Mouse (Mus musculus): Measurements from ENCODE around the gene Adamts8. TPM values are rescaled to one million over a fixed set of nuclear protein-coding genes. Genes with fewer than 3 reads are reported as not detected.
A peak's percentile ranks its signal among the peaks of the same experiment; 100 is the strongest.

Gene Adamts8
- polyA plus RNA-seq, 1 experiment from 2014 or later, result 8.8 TPM

DNA sequence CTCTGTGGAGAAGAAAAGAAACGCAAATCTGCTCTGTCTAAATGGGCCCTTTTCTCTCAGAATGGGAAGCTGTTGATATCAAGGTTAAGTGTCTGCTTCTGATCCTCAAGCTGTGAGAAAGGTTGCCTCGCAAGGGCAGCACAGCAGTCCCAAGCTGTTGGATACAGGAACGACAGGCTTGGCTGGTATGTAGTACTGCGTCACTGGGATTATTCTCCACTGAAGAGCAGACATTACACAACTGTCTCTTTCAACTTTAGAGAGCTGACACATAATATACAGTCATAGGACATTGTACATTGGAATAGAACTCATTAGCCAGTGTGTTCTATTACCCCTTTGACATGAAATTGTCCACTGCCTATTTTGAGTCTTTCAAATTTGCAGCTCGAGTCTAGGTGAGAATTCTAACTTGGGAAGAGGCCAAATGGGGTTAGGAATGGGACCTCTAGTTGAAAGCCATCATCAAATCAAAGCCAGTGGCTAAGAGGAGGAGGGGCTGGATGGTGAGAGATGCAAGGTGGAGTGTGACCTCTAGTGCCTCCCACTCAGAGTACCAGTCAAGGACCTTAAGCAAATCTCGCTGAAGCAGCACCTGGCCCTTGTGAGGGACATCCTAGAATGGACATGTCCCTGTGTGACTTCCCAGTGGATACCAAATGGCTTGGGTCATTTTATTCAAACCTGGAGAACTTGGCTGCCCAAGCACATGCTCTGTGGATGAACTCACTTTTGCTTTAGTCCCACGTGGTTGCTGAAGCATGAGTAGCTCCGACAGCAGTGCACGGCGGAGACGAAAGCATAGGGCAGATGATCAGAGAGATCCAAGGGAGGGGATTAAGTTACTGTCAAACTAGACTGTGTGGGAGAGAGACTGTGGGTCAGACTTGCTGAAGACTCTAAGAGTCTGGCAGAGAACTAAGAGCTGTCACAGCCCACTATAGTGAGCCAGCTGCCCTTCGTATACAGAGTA, 54.5 kb downstream of the Adamts8 start:
- WGBS, result 51% methylated on average over 12 of the region's 12 CpGs
- Histone ChIP-seq H3K36me3 (ENCODE audit: control insufficient read depth, insufficient read depth, low read length) (no peaks in the 10 kb centered on the region), H3K4me3 (ENCODE audit: low read depth, low read length) (no peak overlapping the region), H3K4me2 (replicated peaks; ENCODE audit: low read depth) (no peak overlapping the region), H3K27ac (replicated peaks) (no peak overlapping the region), H3K9ac (ENCODE audit: low read length) (no peak overlapping the region), H3K9me3 (ENCODE audit: control insufficient read depth, low read length) (no peaks in the 10 kb centered on the region), H3K4me1 (replicated peaks; ENCODE audit: control insufficient read depth, insufficient read depth) (no peaks in the 10 kb centered on the region), H3K27me3 (ENCODE audit: control insufficient read depth, insufficient read depth, low read length) (no peaks in the 10 kb centered on the region)
- TF ChIP-seq CTCF (IDR thresholded peaks at IDR 0.05; ENCODE audit: low read depth) (no peak), EP300 (optimal IDR thresholded peaks at IDR 0.05) (no peak)
- ATAC-seq (ENCODE audit: low FRiP score, low TSS enrichment) (peak; percentile 76), DNase-seq (ENCODE audit: low spot score) (peak; percentile 17)

DNA sequence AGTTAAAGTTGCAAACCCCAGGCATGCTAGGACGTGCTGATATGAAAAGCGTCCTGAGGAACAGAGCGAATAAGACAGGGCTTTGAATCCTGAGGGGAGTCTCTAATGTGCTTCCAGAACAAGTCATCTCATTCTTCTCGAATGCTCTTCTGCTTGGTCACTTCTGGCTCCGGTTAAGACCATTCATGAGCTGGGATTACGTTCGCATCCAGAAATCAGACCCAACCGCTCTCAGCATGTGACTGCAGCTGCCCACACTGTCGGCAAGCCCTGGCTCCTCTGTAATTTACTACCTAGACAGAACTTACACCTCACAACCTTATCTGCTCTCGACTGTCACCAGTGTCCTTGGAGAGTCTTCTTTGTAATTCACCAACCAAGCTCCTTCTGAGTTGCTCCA, 58.3 kb downstream of the Adamts8 start:
- H3K27ac ChIP-seq (replicated peaks), result no peak overlapping the region
- TF ChIP-seq EP300 (optimal IDR thresholded peaks at IDR 0.05), result no peak
- TF ChIP-seq CTCF (IDR thresholded peaks at IDR 0.05; ENCODE audit: low read depth), result no peak
- no peaks in the 10 kb centered on the region for H3K4me1 ChIP-seq (replicated peaks; ENCODE audit: control insufficient read depth, insufficient read depth)
- whole genome bisulfite sequencing, result 61% methylated on average over 10 of the region's 10 CpGs
- H3K4me2 ChIP-seq (replicated peaks; ENCODE audit: low read depth), result no peak overlapping the region
- no peak overlapping the region for H3K9ac ChIP-seq (ENCODE audit: low read length)
- DNase-seq (ENCODE audit: low spot score) (no peak), ATAC-seq (ENCODE audit: low FRiP score, low TSS enrichment) (no peak)
- H3K4me3 ChIP-seq (ENCODE audit: low read depth, low read length), result no peak overlapping the region
- H3K27me3 ChIP-seq (ENCODE audit: control insufficient read depth, insufficient read depth, low read length), result no peaks in the 10 kb centered on the region
- H3K9me3 ChIP-seq (ENCODE audit: control insufficient read depth, low read length), result no peaks in the 10 kb centered on the region
- no peaks in the 10 kb centered on the region for H3K36me3 ChIP-seq (ENCODE audit: control insufficient read depth, insufficient read depth, low read length)

DNA sequence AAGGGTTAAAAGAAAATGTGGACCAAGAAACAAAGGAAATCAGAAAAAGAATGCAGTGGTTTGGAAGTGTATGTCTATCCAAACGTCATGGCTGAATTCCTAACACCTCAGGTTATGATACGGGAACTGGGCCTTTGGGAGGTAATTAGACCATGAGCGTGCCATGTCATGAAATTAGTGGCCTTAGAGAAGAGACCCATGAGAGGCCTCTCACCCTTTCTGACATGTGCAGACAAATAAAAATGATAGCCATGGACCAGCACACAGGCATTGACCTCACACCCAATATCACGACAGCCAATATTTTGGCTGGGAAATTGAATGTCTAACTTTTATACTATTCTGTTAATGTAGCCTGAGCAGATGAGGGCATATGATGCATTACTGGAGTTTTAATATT, 60.2 kb downstream of the Adamts8 start:
- WGBS, result 74% methylated on average over 4 of the region's 4 CpGs
- TF ChIP-seq EP300 (optimal IDR thresholded peaks at IDR 0.05), result no peak
- no peak for TF ChIP-seq CTCF (IDR thresholded peaks at IDR 0.05; ENCODE audit: low read depth)
- ATAC-seq (ENCODE audit: low FRiP score, low TSS enrichment), result no peak
- Histone ChIP-seq H3K4me3 (ENCODE audit: low read depth, low read length) (no peak overlapping the region), H3K27ac (replicated peaks) (no peak overlapping the region), H3K4me2 (replicated peaks; ENCODE audit: low read depth) (no peak overlapping the region), H3K9ac (ENCODE audit: low read length) (no peak overlapping the region), H3K36me3 (ENCODE audit: control insufficient read depth, insufficient read depth, low read length) (no peaks in the 10 kb centered on the region), H3K9me3 (ENCODE audit: control insufficient read depth, low read length) (no peaks in the 10 kb centered on the region), H3K27me3 (ENCODE audit: control insufficient read depth, insufficient read depth, low read length) (no peaks in the 10 kb centered on the region), H3K4me1 (replicated peaks; ENCODE audit: control insufficient read depth, insufficient read depth) (no peaks in the 10 kb centered on the region)
- no peak for DNase-seq (ENCODE audit: low spot score)

DNA sequence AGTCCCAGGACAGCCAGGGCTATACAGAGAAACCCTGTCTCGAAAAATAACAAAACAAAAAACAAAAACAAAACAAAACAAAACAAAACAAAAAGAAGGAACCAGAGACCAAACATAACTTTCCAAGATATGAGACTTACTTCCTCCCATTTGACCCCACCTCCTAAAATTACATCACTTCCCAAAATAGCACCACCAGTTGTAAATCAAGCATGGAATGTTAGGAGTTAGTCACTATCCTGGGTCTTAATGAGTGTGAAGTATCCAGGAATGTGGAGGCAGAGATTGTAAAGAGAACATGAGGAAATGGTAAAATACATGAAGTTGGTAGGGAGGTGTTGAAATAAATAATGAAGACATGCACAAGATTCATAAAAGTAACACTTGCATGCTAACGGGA, 67.0 kb downstream of the Adamts8 start:
- H3K9ac ChIP-seq (ENCODE audit: low read length), result no peak overlapping the region
- no peaks in the 10 kb centered on the region for H3K4me1 ChIP-seq (replicated peaks; ENCODE audit: control insufficient read depth, insufficient read depth)
- 81% methylated on average over 2 of the region's 2 CpGs for WGBS
- no peaks in the 10 kb centered on the region for H3K36me3 ChIP-seq (ENCODE audit: control insufficient read depth, insufficient read depth, low read length)
- TF ChIP-seq EP300 (optimal IDR thresholded peaks at IDR 0.05), result no peak
- no peak for TF ChIP-seq CTCF (IDR thresholded peaks at IDR 0.05; ENCODE audit: low read depth)
- H3K27me3 ChIP-seq (ENCODE audit: control insufficient read depth, insufficient read depth, low read length), result no peaks in the 10 kb centered on the region
- ATAC-seq (ENCODE audit: low FRiP score, low TSS enrichment) (no peak), DNase-seq (ENCODE audit: low spot score) (no peak)
- H3K9me3 ChIP-seq (ENCODE audit: control insufficient read depth, low read length), result no peaks in the 10 kb centered on the region
- no peak overlapping the region for H3K4me2 ChIP-seq (replicated peaks; ENCODE audit: low read depth)
- H3K4me3 ChIP-seq (ENCODE audit: low read depth, low read length), result no peak overlapping the region
- no peak overlapping the region for H3K27ac ChIP-seq (replicated peaks)

DNA sequence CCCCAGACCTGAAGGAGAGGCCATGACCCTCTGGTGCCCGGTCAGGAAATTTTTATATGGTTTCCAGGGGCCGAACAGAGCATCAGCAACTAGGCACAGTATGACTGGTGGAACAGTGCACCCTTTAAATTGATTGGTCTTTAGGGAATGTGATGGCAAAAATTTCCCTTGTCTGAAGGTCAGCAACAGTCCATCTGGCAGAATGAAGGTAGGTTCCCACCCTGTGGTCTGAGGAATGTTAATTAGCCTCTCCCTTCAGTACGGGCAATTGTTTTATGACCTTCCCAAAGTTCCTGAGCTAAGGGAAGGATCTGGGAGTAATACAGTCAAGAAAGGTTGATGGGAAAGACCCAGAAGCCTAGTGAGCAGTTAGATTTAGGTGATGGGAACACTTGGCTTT, 67.7 kb downstream of the Adamts8 start:
- WGBS, result 72% methylated on average over 3 of the region's 3 CpGs
- Histone ChIP-seq H3K4me2 (replicated peaks; ENCODE audit: low read depth) (no peak overlapping the region), H3K9ac (ENCODE audit: low read length) (no peak overlapping the region), H3K4me1 (replicated peaks; ENCODE audit: control insufficient read depth, insufficient read depth) (no peaks in the 10 kb centered on the region), H3K4me3 (ENCODE audit: low read depth, low read length) (no peak overlapping the region), H3K27me3 (ENCODE audit: control insufficient read depth, insufficient read depth, low read length) (no peaks in the 10 kb centered on the region), H3K36me3 (ENCODE audit: control insufficient read depth, insufficient read depth, low read length) (no peaks in the 10 kb centered on the region), H3K9me3 (ENCODE audit: control insufficient read depth, low read length) (no peaks in the 10 kb centered on the region), H3K27ac (replicated peaks) (no peak overlapping the region)
- DNase-seq (ENCODE audit: low spot score), result no peak
- no peak for ATAC-seq (ENCODE audit: low FRiP score, low TSS enrichment)
- TF ChIP-seq CTCF (IDR thresholded peaks at IDR 0.05; ENCODE audit: low read depth), result no peak
- TF ChIP-seq EP300 (optimal IDR thresholded peaks at IDR 0.05), result no peak

DNA sequence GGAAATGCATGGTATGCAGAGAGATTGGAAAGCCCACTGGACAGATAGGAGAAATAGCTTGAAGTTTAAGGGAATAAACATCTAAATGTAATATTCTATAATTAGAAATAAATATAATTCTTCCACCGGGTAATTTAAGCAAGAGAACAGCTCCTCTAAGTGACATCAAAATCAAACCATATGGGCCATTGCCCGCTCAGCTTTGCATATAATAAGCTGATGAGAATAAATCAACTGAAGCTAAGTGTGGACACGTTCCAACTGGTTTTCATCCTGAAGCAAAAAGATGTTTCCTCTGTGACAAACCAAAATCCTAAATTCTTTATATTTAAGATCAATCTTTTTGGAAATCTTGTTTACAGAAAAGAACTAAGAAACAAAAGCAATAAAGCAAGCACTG, 68.4 kb downstream of the Adamts8 start:
- H3K27ac ChIP-seq (replicated peaks), result no peak overlapping the region
- no peaks in the 10 kb centered on the region for H3K9me3 ChIP-seq (ENCODE audit: control insufficient read depth, low read length)
- H3K9ac ChIP-seq (ENCODE audit: low read length), result no peak overlapping the region
- DNase-seq (ENCODE audit: low spot score), result no peak
- no peaks in the 10 kb centered on the region for H3K27me3 ChIP-seq (ENCODE audit: control insufficient read depth, insufficient read depth, low read length)
- no peak overlapping the region for H3K4me2 ChIP-seq (replicated peaks; ENCODE audit: low read depth)
- no peaks in the 10 kb centered on the region for H3K36me3 ChIP-seq (ENCODE audit: control insufficient read depth, insufficient read depth, low read length)
- TF ChIP-seq EP300 (optimal IDR thresholded peaks at IDR 0.05), result no peak
- TF ChIP-seq CTCF (IDR thresholded peaks at IDR 0.05; ENCODE audit: low read depth), result no peak
- 37% methylated on average over 3 of the region's 3 CpGs for WGBS
- H3K4me1 ChIP-seq (replicated peaks; ENCODE audit: control insufficient read depth, insufficient read depth), result no peaks in the 10 kb centered on the region
- H3K4me3 ChIP-seq (ENCODE audit: low read depth, low read length), result no peak overlapping the region
- ATAC-seq (ENCODE audit: low FRiP score, low TSS enrichment), result no peak
